Mouse (Mus musculus) brain, embryonic 14.5 days (tissue): ENCODE measurements around the gene Klhl11.

ENCODE experiments used
- CTCF ChIP-seq: fragments of 200-500 bp; IDR thresholded peaks from 2 replicates; pipeline ENCODE4 v1.5.1; 2012; ENCODE audit warnings: inconsistent platforms, mild to moderate bottlenecking, moderate library complexity, borderline replicate concordance; ENCODE audit not compliant: insufficient read depth, insufficient read length; ENCODE audit errors: extremely low read depth
- POLR2A ChIP-seq: fragments of 200-500 bp; IDR thresholded peaks from 2 replicates; pipeline ENCODE4 v1.6.1; 2012; ENCODE audit warnings: mild to moderate bottlenecking, inconsistent platforms, borderline replicate concordance; ENCODE audit not compliant: poor library complexity, insufficient read depth, insufficient read length, severe bottlenecking; ENCODE audit errors: extremely low read depth

GRCm38 (mm10) chr11:100500241-100500640 lies 27.7 kb upstream of the Klhl11 start:
- TF ChIP-seq CTCF (no peak), POLR2A (no peak)
